In the genomic region with DNA sequence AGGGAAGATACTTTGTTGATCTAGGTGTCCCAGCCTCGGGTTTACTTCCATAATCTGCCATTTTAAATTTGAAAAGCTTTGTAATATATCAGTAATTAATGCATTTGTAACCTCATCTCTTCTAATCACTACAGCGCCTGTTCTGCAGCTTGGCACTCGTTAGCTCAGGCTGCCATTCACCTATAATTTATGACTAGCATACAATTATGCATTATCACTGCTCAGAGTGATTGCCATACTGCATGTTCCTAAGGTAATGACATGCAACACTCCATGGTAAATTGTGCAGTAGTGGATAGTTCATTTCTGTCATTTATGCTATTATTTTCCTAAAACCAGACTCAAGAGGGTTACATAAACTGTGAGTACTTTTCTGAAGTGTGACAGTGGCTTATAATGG, we compare ENCODE assay signal across 16 mouse cellular contexts.
"Had no signal": no experiment of that assay in that cellular context is flagged by ENCODE, and none has a peak within 500 bp of the region (broad histone marks: within the 10 kb centered on the region; RNA-seq: fewer than 3 reads in every experiment).

No protein-coding gene starts in this region.

- H3K9ac ChIP-seq: kidney, embryonic 15.5 days; limb, embryonic 15.5 days; liver, embryonic 13.5 days; liver, postnatal 0 days; lung, embryonic 15.5 days; neural tube, embryonic 13.5 days; stomach, embryonic 15.5 days had no signal

- H3K27ac ChIP-seq: kidney, embryonic 15.5 days; limb, embryonic 15.5 days; liver, embryonic 13.5 days; lung, embryonic 15.5 days; macrophage; neural tube, embryonic 13.5 days; stomach, embryonic 15.5 days had no signal

- H3K4me1 ChIP-seq: kidney, embryonic 15.5 days; limb, embryonic 15.5 days; liver, embryonic 13.5 days; lung, embryonic 15.5 days; megakaryocyte, embryonic 14.5 days; neural tube, embryonic 13.5 days; stomach, embryonic 15.5 days had no signal

- H3K4me3 ChIP-seq: kidney, embryonic 15.5 days; limb, embryonic 15.5 days; liver, embryonic 13.5 days; lung, embryonic 15.5 days; megakaryocyte, embryonic 14.5 days; neural tube, embryonic 13.5 days; stomach, embryonic 15.5 days had no signal

- H3K27me3 ChIP-seq: kidney, embryonic 15.5 days; limb, embryonic 15.5 days; liver, embryonic 13.5 days; lung, embryonic 15.5 days; megakaryocyte, embryonic 14.5 days; neural tube, embryonic 13.5 days; stomach, embryonic 15.5 days had no signal

- H3K4me2 ChIP-seq: kidney, embryonic 15.5 days; limb, embryonic 15.5 days; liver, embryonic 13.5 days; lung, embryonic 15.5 days; neural tube, embryonic 13.5 days; stomach, embryonic 15.5 days had no signal

- H3K36me3 ChIP-seq: kidney, embryonic 15.5 days; limb, embryonic 15.5 days; liver, embryonic 13.5 days; lung, embryonic 15.5 days; neural tube, embryonic 13.5 days; stomach, embryonic 15.5 days had no signal

- H3K9me3 ChIP-seq: kidney, embryonic 15.5 days; limb, embryonic 15.5 days; liver, embryonic 13.5 days; lung, embryonic 15.5 days; megakaryocyte, embryonic 14.5 days; neural tube, embryonic 13.5 days; stomach, embryonic 15.5 days had no signal

- ATAC-seq: liver, postnatal 0 days had no signal

- DNase-seq: kidney, adult 2 months; kidney, postnatal 14 days; layer of hippocampus, postnatal 36 days; liver, embryonic 13.5 days; liver, postnatal 0 days; lung, postnatal 14 days; right cerebral cortex, postnatal 14 days; thymus, adult 2 months; thymus, postnatal 25 days had no signal
